Mouse (Mus musculus): Measurements from ENCODE around the gene Thoc2.
A peak's percentile ranks its signal among the peaks of the same experiment; 100 is the strongest.
"Not testable (repeated sequence)": the region's sequence is repeated elsewhere in the genome, so short reads cannot be mapped to it uniquely, and the experiment has no call there.

Thoc2 gene

GRCm38 (mm10) chrX:41920574-41920973 lies at the start of gene Thoc2:
TSS of gene Thoc2 (minus strand) at chrX:41920674.
- no peak for DNase-seq (ENCODE audit: low spot score)

- DNase-seq (ENCODE audit: low spot score), result no peak
Observed at GRCm38 (mm10) chrX:41970096-41970495, 49.6 kb upstream of the Thoc2 start.

GRCm38 (mm10) chrX:41969341-41969740 lies 48.9 kb upstream of the Thoc2 start:
- DNase-seq (ENCODE audit: low spot score), result no peak

GRCm38 (mm10) chrX:41957161-41957560 lies 36.7 kb upstream of the Thoc2 start:
- peak; percentile 26 for DNase-seq (ENCODE audit: low spot score)

GRCm38 (mm10) chrX:41941840-41942239 lies 21.4 kb upstream of the Thoc2 start:
- no peak for DNase-seq (ENCODE audit: low spot score)

GRCm38 (mm10) chrX:41931821-41932220 lies 11.3 kb upstream of the Thoc2 start:
- DNase-seq (ENCODE audit: low spot score), result not testable (repeated sequence)

GRCm38 (mm10) chrX:41924708-41925107 lies 4.2 kb upstream of the Thoc2 start:
- DNase-seq (ENCODE audit: low spot score), result no peak

GRCm38 (mm10) chrX:41912061-41912401 lies 8.4 kb downstream of the Thoc2 start:
- no peak for DNase-seq (ENCODE audit: low spot score)

- DNase-seq (ENCODE audit: low spot score), result peak; percentile 79
Observed at GRCm38 (mm10) chrX:41911390-41912060, 8.9 kb downstream of the Thoc2 start.

GRCm38 (mm10) chrX:41910981-41911380 lies 9.5 kb downstream of the Thoc2 start:
- DNase-seq (ENCODE audit: low spot score), result peak; percentile 13

GRCm38 (mm10) chrX:41910471-41910870 lies 10.0 kb downstream of the Thoc2 start:
- no peak for DNase-seq (ENCODE audit: low spot score)

- DNase-seq (ENCODE audit: low spot score), result no peak
Observed at GRCm38 (mm10) chrX:41884759-41885505, 35.5 kb downstream of the Thoc2 start.

GRCm38 (mm10) chrX:41876581-41876980 lies 43.9 kb downstream of the Thoc2 start:
- no peak for DNase-seq (ENCODE audit: low spot score)

GRCm38 (mm10) chrX:41837823-41838222 lies 82.7 kb downstream of the Thoc2 start:
- DNase-seq (ENCODE audit: low spot score), result no peak

- DNase-seq (ENCODE audit: low spot score), result no peak
Observed at GRCm38 (mm10) chrX:41805592-41805991, 114.9 kb downstream of the Thoc2 start.

GRCm38 (mm10) chrX:41793303-41793702 lies 127.2 kb downstream of the Thoc2 start:
- no peak for DNase-seq (ENCODE audit: low spot score)

Measured in spleen, adult 12 weeks (tissue).